In the genomic region with DNA sequence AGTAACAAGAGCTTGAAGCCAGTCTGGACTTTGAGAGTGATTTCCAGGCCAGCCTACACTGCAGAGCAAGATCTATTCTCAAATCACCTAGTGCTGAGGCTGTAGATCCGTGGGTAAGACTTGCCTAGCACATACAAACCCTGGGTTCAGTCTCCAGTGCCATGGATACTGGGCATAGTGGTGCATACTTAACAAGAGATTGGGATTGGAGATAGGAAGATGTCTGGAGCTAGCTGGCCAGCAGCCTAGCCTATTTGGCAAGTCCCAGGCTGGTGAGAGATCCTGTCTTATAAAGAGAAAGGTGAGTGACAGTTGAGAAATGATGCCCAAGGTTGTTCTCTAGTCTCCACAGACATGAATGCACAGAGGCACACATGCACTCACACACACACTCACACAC, we compare ENCODE assay signal across 18 mouse cellular contexts.
A peak's percentile ranks its signal among the peaks of the same experiment; 100 is the strongest.
DNase-seq lines count a peak whose midpoint lies in the region; ATAC-seq lines count a peak whose summit lies in the region.
"Had no signal": no experiment of that assay in that cellular context is flagged by ENCODE, and none has a peak within 500 bp of the region (broad histone marks: within the 10 kb centered on the region; RNA-seq: fewer than 3 reads in every experiment).

No protein-coding gene starts in this region.

- H3K9ac ChIP-seq in midbrain, embryonic 14.5 days (replicated peaks; ENCODE audit: low read length): no peak overlapping the region
- no peak overlapping the region for H3K9ac ChIP-seq in midbrain, embryonic 16.5 days (ENCODE audit: low read depth, low read length)
- H3K9ac ChIP-seq: embryonic facial prominence, embryonic 15.5 days; liver, embryonic 15.5 days; lung, embryonic 15.5 days had no signal

- H3K27me3 ChIP-seq in midbrain, embryonic 14.5 days (ENCODE audit: control insufficient read depth, insufficient read depth, low read length): no peaks in the 10 kb centered on the region
- no peaks in the 10 kb centered on the region for H3K27me3 ChIP-seq in midbrain, embryonic 16.5 days (ENCODE audit: control insufficient read depth, insufficient read depth, low read depth, low read length)
- H3K27me3 ChIP-seq: embryonic facial prominence, embryonic 15.5 days; liver, embryonic 15.5 days; lung, embryonic 15.5 days had no signal

- 0 out of 2 replicates have a peak overlapping the region, but pooled peaks have one; percentile 20 for H3K27ac ChIP-seq in midbrain, embryonic 14.5 days (replicated peaks; ENCODE audit: low read depth, low read length)
- no peak overlapping the region for H3K27ac ChIP-seq in midbrain, embryonic 16.5 days (ENCODE audit: low read length)
- H3K27ac ChIP-seq: embryonic facial prominence, embryonic 15.5 days; heart, adult 2 months; left cerebral cortex, adult 2 months; limb, embryonic 10.5 days; liver, embryonic 15.5 days; lung, embryonic 15.5 days had no signal

- whole genome bisulfite sequencing in midbrain, embryonic 14.5 days: 26% methylated on average over 1 of the region's 1 CpGs
- 13% methylated on average over 1 of the region's 1 CpGs for WGBS in midbrain, embryonic 16.5 days

- H3K4me3 ChIP-seq in midbrain, embryonic 14.5 days (replicated peaks; ENCODE audit: low read depth, low read length): no peak overlapping the region
- H3K4me3 ChIP-seq in midbrain, embryonic 16.5 days (ENCODE audit: low read depth, low read length): no peak overlapping the region
- H3K4me3 ChIP-seq: embryonic facial prominence, embryonic 15.5 days; heart, adult 2 months; left cerebral cortex, adult 2 months; limb, embryonic 10.5 days; liver, embryonic 15.5 days; lung, embryonic 15.5 days had no signal

- H3K4me2 ChIP-seq in midbrain, embryonic 14.5 days (ENCODE audit: low read length): no peak overlapping the region
- no peak overlapping the region for H3K4me2 ChIP-seq in midbrain, embryonic 16.5 days (ENCODE audit: low read length)
- H3K4me2 ChIP-seq: embryonic facial prominence, embryonic 15.5 days; liver, embryonic 15.5 days; lung, embryonic 15.5 days had no signal

- no peaks in the 10 kb centered on the region for H3K36me3 ChIP-seq in midbrain, embryonic 14.5 days (ENCODE audit: control insufficient read depth, insufficient read depth, low read length)
- H3K36me3 ChIP-seq in midbrain, embryonic 16.5 days (ENCODE audit: control insufficient read depth, insufficient read depth, low read length): no peaks in the 10 kb centered on the region
- H3K36me3 ChIP-seq: embryonic facial prominence, embryonic 15.5 days; limb, embryonic 10.5 days; liver, embryonic 15.5 days; lung, embryonic 15.5 days had no signal

- H3K4me1 ChIP-seq in midbrain, embryonic 14.5 days (ENCODE audit: control insufficient read depth, insufficient read depth, low read length): no peaks in the 10 kb centered on the region
- 0 out of 2 replicates have a peak, but pooled peaks cover 2% of the 10 kb centered on the region for H3K4me1 ChIP-seq in midbrain, embryonic 16.5 days (ENCODE audit: control insufficient read depth, insufficient read depth, low read length)
- H3K4me1 ChIP-seq: embryonic facial prominence, embryonic 15.5 days; limb, embryonic 10.5 days; liver, embryonic 15.5 days; lung, embryonic 15.5 days had no signal

- no peak for DNase-seq in cerebellum, postnatal 4 days (ENCODE audit: low spot score in 2 of 2)
- DNase-seq in midbrain, embryonic 14.5 days: no peak
- DNase-seq in cerebellum, adult 11-12 months: peak; percentile 61
- peak; percentile 57 to 70 for DNase-seq in cerebellum, postnatal 10 days
- DNase-seq in frontal cortex, postnatal 36 days (ENCODE audit: low spot score in 2 of 2): no peak
- no peak for DNase-seq in left cerebral cortex, adult 18-20 months (ENCODE audit: low spot score in 2 of 2)
- DNase-seq: gastrocnemius, postnatal 36 days; heart, adult 2 months; kidney, adult 11 months; thymus, postnatal 14 days had no signal

- H3K9me3 ChIP-seq in midbrain, embryonic 14.5 days (ENCODE audit: control insufficient read depth, low read length): no peaks in the 10 kb centered on the region
- H3K9me3 ChIP-seq in midbrain, embryonic 16.5 days (replicated peaks; ENCODE audit: control insufficient read depth, low read length, poor library complexity, severe bottlenecking): no peaks in the 10 kb centered on the region
- H3K9me3 ChIP-seq: embryonic facial prominence, embryonic 15.5 days; lung, embryonic 15.5 days had no signal

- peak; percentile 22; the same call in 1 of the 2 replicates for ATAC-seq in cerebellum, adult (ENCODE audit: insufficient number of reproducible peaks, low FRiP score, low TSS enrichment)
- no peak for ATAC-seq in midbrain, embryonic 14.5 days (ENCODE audit: low FRiP score, low TSS enrichment)
- ATAC-seq in midbrain, embryonic 16.5 days: no peak
- ATAC-seq: forebrain, embryonic 16.5 days had no signal

Comparison
In these comparisons a context has a peak if more than half of its experiments do, and no peak if none do; other contexts are left out.
1. DNase-seq: peak in cerebellum, adult 11-12 months (single experiment) and cerebellum, postnatal 10 days (2 of 2); none in cerebellum, postnatal 4 days (0 of 2), midbrain, embryonic 14.5 days (single experiment), frontal cortex, postnatal 36 days (0 of 2) and left cerebral cortex, adult 18-20 months (0 of 2).